Comparison of ENCODE assay signal across 8 mouse cellular contexts in genomic region chr16:85527743-85528620, GRCm38 (mm10). TPM values are rescaled to one million over a fixed set of nuclear protein-coding genes. Genes with fewer than 3 reads are reported as not detected.
DNase-seq lines count a peak whose midpoint lies in the region; ATAC-seq lines count a peak whose summit lies in the region.

No protein-coding gene starts in this region.

- H3K4me2 ChIP-seq in hindbrain, embryonic 16.5 days (ENCODE audit: low read length), result no peak overlapping the region
- no peak overlapping the region for H3K4me2 ChIP-seq in forebrain, embryonic 16.5 days (ENCODE audit: low read length)
- H3K4me2 ChIP-seq in midbrain, embryonic 16.5 days (ENCODE audit: low read length), result no peak overlapping the region

- no peaks in the 10 kb centered on the region for H3K27me3 ChIP-seq in hindbrain, embryonic 10.5 days (ENCODE audit: insufficient read depth, poor library complexity, severe bottlenecking)
- no peaks in the 10 kb centered on the region for H3K27me3 ChIP-seq in hindbrain, embryonic 16.5 days (replicated peaks; ENCODE audit: control insufficient read depth, insufficient read depth, low read length)
- H3K27me3 ChIP-seq in forebrain, embryonic 16.5 days (replicated peaks; ENCODE audit: control insufficient read depth, insufficient read depth, low read length), result no peaks in the 10 kb centered on the region
- no peaks in the 10 kb centered on the region for H3K27me3 ChIP-seq in midbrain, embryonic 16.5 days (ENCODE audit: control insufficient read depth, insufficient read depth, low read depth, low read length)

- DNase-seq in hindbrain, embryonic 10.5 days (ENCODE audit: low spot score), result peak; percentile 43
- peak; percentile 22 for DNase-seq in ZHBTc4 (ENCODE audit: low read depth, low spot score)
- no peak for DNase-seq in frontal cortex, adult 2 months (ENCODE audit: extremely low spot score in 1 of 2, low spot score in 1 of 2)
- DNase-seq in heart, postnatal 10 days, result no peak

- H3K4me1 ChIP-seq in hindbrain, embryonic 10.5 days (replicated peaks), result 0 out of 2 replicates have a peak, but pooled peaks cover 2% of the 10 kb centered on the region
- no peaks in the 10 kb centered on the region for H3K4me1 ChIP-seq in hindbrain, embryonic 16.5 days (ENCODE audit: control insufficient read depth, insufficient read depth, low read depth, low read length)
- 0 out of 2 replicates have a peak, but pooled peaks cover 3% of the 10 kb centered on the region for H3K4me1 ChIP-seq in forebrain, embryonic 16.5 days (replicated peaks; ENCODE audit: control insufficient read depth, insufficient read depth, low read length)
- H3K4me1 ChIP-seq in midbrain, embryonic 16.5 days (ENCODE audit: control insufficient read depth, insufficient read depth, low read length), result no peaks in the 10 kb centered on the region

- no peaks in the 10 kb centered on the region for H3K36me3 ChIP-seq in hindbrain, embryonic 10.5 days
- no peaks in the 10 kb centered on the region for H3K36me3 ChIP-seq in hindbrain, embryonic 16.5 days (ENCODE audit: control insufficient read depth, insufficient read depth, low read length)
- H3K36me3 ChIP-seq in forebrain, embryonic 16.5 days (ENCODE audit: control insufficient read depth, insufficient read depth), result no peaks in the 10 kb centered on the region
- H3K36me3 ChIP-seq in midbrain, embryonic 16.5 days (ENCODE audit: control insufficient read depth, insufficient read depth, low read length), result no peaks in the 10 kb centered on the region

- ATAC-seq in hindbrain, embryonic 16.5 days, result no peak
- peak; percentile 92 for ATAC-seq in forebrain, embryonic 16.5 days
- ATAC-seq in midbrain, embryonic 16.5 days, result 0 out of 2 replicates have a peak, but pooled peaks have one; percentile 67
- ATAC-seq in cerebellum, adult (ENCODE audit: insufficient number of reproducible peaks, low FRiP score, low TSS enrichment), result no peak

- no peak overlapping the region for H3K9ac ChIP-seq in hindbrain, embryonic 16.5 days (ENCODE audit: low read depth, low read length)
- H3K9ac ChIP-seq in forebrain, embryonic 16.5 days (replicated peaks; ENCODE audit: low read depth, low read length), result no peak overlapping the region
- H3K9ac ChIP-seq in midbrain, embryonic 16.5 days (ENCODE audit: low read depth, low read length), result no peak overlapping the region

- no peak overlapping the region for H3K4me3 ChIP-seq in hindbrain, embryonic 10.5 days
- H3K4me3 ChIP-seq in hindbrain, embryonic 16.5 days (ENCODE audit: low read length), result no peak overlapping the region
- no peak overlapping the region for H3K4me3 ChIP-seq in forebrain, embryonic 16.5 days (replicated peaks; ENCODE audit: low read length)
- no peak overlapping the region for H3K4me3 ChIP-seq in midbrain, embryonic 16.5 days (ENCODE audit: low read depth, low read length)

- H3K9me3 ChIP-seq in hindbrain, embryonic 10.5 days, result no peaks in the 10 kb centered on the region
- no peaks in the 10 kb centered on the region for H3K9me3 ChIP-seq in hindbrain, embryonic 16.5 days (ENCODE audit: control insufficient read depth, low read length)
- no peaks in the 10 kb centered on the region for H3K9me3 ChIP-seq in forebrain, embryonic 16.5 days (ENCODE audit: control insufficient read depth, low read length)
- no peaks in the 10 kb centered on the region for H3K9me3 ChIP-seq in midbrain, embryonic 16.5 days (replicated peaks; ENCODE audit: control insufficient read depth, low read length, poor library complexity, severe bottlenecking)

- no peak overlapping the region for H3K27ac ChIP-seq in hindbrain, embryonic 10.5 days
- H3K27ac ChIP-seq in hindbrain, embryonic 16.5 days (ENCODE audit: low read depth, low read length), result no peak overlapping the region
- H3K27ac ChIP-seq in forebrain, embryonic 16.5 days (ENCODE audit: low read length), result peak overlapping the region; percentile 18; the same call in 1 of the 2 replicates
- H3K27ac ChIP-seq in midbrain, embryonic 16.5 days (ENCODE audit: low read length), result no peak overlapping the region

- intact Hi-C loops in heart, postnatal 10 days (cut with DNase I), result no loop called here

- 56% methylated on average over 12 of the region's 12 CpGs for WGBS in hindbrain, embryonic 10.5 days
- 37% methylated on average over 12 of the region's 12 CpGs for WGBS in hindbrain, embryonic 16.5 days
- WGBS in forebrain, embryonic 16.5 days, result 54% methylated on average over 12 of the region's 12 CpGs
- WGBS in midbrain, embryonic 16.5 days, result 36% methylated on average over 12 of the region's 12 CpGs

RNA-seq across cellular contexts. Expression of gene Cyyr1, which starts 25.2 kb away (rescaled TPM):
- 3.0 and 4.8 TPM in 2 replicates for polyA plus RNA-seq in hindbrain, embryonic 10.5 days (2016; fragmentation: Nextera tagmentation; extraction: Ambion mirVana)
- 2.7 and 3.0 TPM in 2 replicates for polyA plus RNA-seq in hindbrain, embryonic 16.5 days (2015; fragmentation: Nextera tagmentation; extraction: Ambion mirVana)
- polyA plus RNA-seq in forebrain, embryonic 16.5 days (2015; fragmentation: Nextera tagmentation; extraction: Ambion mirVana), result 2.5 and 2.6 TPM in 2 replicates
- 1.8 and 2.7 TPM in 2 replicates for polyA plus RNA-seq in midbrain, embryonic 16.5 days (2015; fragmentation: Nextera tagmentation; extraction: Ambion mirVana)
- 4.4 and 5.4 TPM in 2 replicates for polyA plus RNA-seq in frontal cortex, adult 2 months (2012; rRNA removed)
- 10 to 100 TPM; 39.7 to 40.9 TPM for total RNA-seq in heart, postnatal 10 days (2021)

Comparison
In these comparisons a context has a peak if more than half of its experiments do, and no peak if none do; other contexts are left out.
1. DNase-seq: peak in hindbrain, embryonic 10.5 days (single experiment) and ZHBTc4 (single experiment); none in frontal cortex, adult 2 months (0 of 2) and heart, postnatal 10 days (0 of 2).
2. ATAC-seq: peak in forebrain, embryonic 16.5 days (single experiment) and midbrain, embryonic 16.5 days (single experiment); none in hindbrain, embryonic 16.5 days (single experiment) and cerebellum, adult (single experiment).